In genomic region chr12:107934831-107935437, GRCm38 (mm10) we compare ENCODE assay signal across 8 mouse cellular contexts.
DNase-seq lines count a peak whose midpoint lies in the region; ATAC-seq and TF ChIP-seq lines count a peak whose summit lies in the region.

No protein-coding gene starts in this region.

- no peak for TF ChIP-seq CTCF in lung, embryonic 14.5 days (IDR thresholded peaks at IDR 0.05; ENCODE audit: low read depth)

- DNase-seq in lung, embryonic 14.5 days: peak; percentile 49
- DNase-seq in lung, postnatal 36 days: no peak
- peak; percentile 96 for DNase-seq in retina, postnatal 1 day
- no peak for DNase-seq in lung, postnatal 4 days
- no peak for DNase-seq in liver

- WGBS in lung, embryonic 14.5 days: 53% methylated on average over 19 of the region's 19 CpGs
- WGBS in forebrain, embryonic 15.5 days: 20% methylated on average over 19 of the region's 19 CpGs
- WGBS in kidney, embryonic 16.5 days: 44% methylated on average over 19 of the region's 19 CpGs

- no peak overlapping the region for H3K27ac ChIP-seq in lung, embryonic 14.5 days (ENCODE audit: low read depth)
- H3K27ac ChIP-seq in forebrain, embryonic 15.5 days (replicated peaks): peak overlapping the region; percentile 94
- H3K27ac ChIP-seq in kidney, embryonic 16.5 days (ENCODE audit: low read length): no peak overlapping the region

- no peak overlapping the region for H3K4me3 ChIP-seq in lung, embryonic 14.5 days (ENCODE audit: low read depth, low read length)
- H3K4me3 ChIP-seq in forebrain, embryonic 15.5 days: peak overlapping the region; percentile 18
- H3K4me3 ChIP-seq in kidney, embryonic 16.5 days (ENCODE audit: low read length): no peak overlapping the region

- no peak overlapping the region for H3K9ac ChIP-seq in lung, embryonic 14.5 days
- H3K9ac ChIP-seq in forebrain, embryonic 15.5 days (replicated peaks): peak overlapping the region; percentile 10; the same call in 1 of the 2 replicates
- no peak overlapping the region for H3K9ac ChIP-seq in kidney, embryonic 16.5 days (replicated peaks; ENCODE audit: low read length)

- no peaks in the 10 kb centered on the region for H3K36me3 ChIP-seq in lung, embryonic 14.5 days (ENCODE audit: insufficient read depth)
- no peaks in the 10 kb centered on the region for H3K36me3 ChIP-seq in forebrain, embryonic 15.5 days
- H3K36me3 ChIP-seq in kidney, embryonic 16.5 days (ENCODE audit: insufficient read depth, low read length): no peaks in the 10 kb centered on the region

- H3K4me2 ChIP-seq in lung, embryonic 14.5 days: no peak overlapping the region
- H3K4me2 ChIP-seq in forebrain, embryonic 15.5 days (replicated peaks): peak overlapping the region; percentile 40
- no peak overlapping the region; the same call in 1 of the 2 replicates for H3K4me2 ChIP-seq in kidney, embryonic 16.5 days (replicated peaks; ENCODE audit: low read depth, low read length)

- H3K27me3 ChIP-seq in lung, embryonic 14.5 days (ENCODE audit: insufficient read depth, low read length): no peaks in the 10 kb centered on the region
- H3K27me3 ChIP-seq in forebrain, embryonic 15.5 days: no peaks in the 10 kb centered on the region
- no peaks in the 10 kb centered on the region for H3K27me3 ChIP-seq in kidney, embryonic 16.5 days (ENCODE audit: insufficient read depth, low read length)

- H3K4me1 ChIP-seq in lung, embryonic 14.5 days (ENCODE audit: insufficient read depth): peaks cover 15% of the 10 kb centered on the region
- peaks cover 90% of the 10 kb centered on the region for H3K4me1 ChIP-seq in forebrain, embryonic 15.5 days
- peaks cover 29% of the 10 kb centered on the region for H3K4me1 ChIP-seq in kidney, embryonic 16.5 days (ENCODE audit: insufficient read depth, low read length)

- no peaks in the 10 kb centered on the region for H3K9me3 ChIP-seq in lung, embryonic 14.5 days (ENCODE audit: low read depth, low read length)
- H3K9me3 ChIP-seq in forebrain, embryonic 15.5 days: no peaks in the 10 kb centered on the region
- H3K9me3 ChIP-seq in kidney, embryonic 16.5 days (ENCODE audit: low read length): no peaks in the 10 kb centered on the region

- no peak for ATAC-seq in lung, embryonic 14.5 days (ENCODE audit: insufficient read depth)
- ATAC-seq in forebrain, embryonic 15.5 days (replicated peaks): peak; percentile 75
- peak; percentile 20; the same call in 1 of the 2 replicates for ATAC-seq in kidney, embryonic 16.5 days (ENCODE audit: low FRiP score, low TSS enrichment)
- ATAC-seq in megakaryocyte progenitor cell, adult 5-6 weeks (replicated peaks; ENCODE audit: poor library complexity): no peak

Comparison
In these comparisons a context has a peak if more than half of its experiments do, and no peak if none do; other contexts are left out.
1. DNase-seq: peak in lung, embryonic 14.5 days (single experiment) and retina, postnatal 1 day (single experiment); none in lung, postnatal 36 days (single experiment), lung, postnatal 4 days (0 of 2) and liver (single experiment).
2. ATAC-seq: peak in forebrain, embryonic 15.5 days (single experiment) and kidney, embryonic 16.5 days (single experiment); none in lung, embryonic 14.5 days (single experiment) and megakaryocyte progenitor cell, adult 5-6 weeks (single experiment).